Mouse (Mus musculus) macrophage (primary cell): ENCODE data around the gene Tmem129. TPM values are rescaled to one million over a fixed set of nuclear protein-coding genes. Genes with fewer than 3 reads are reported as not detected.

ENCODE experiments used
- H3K27ac ChIP-seq: fragments of 350-480 bp; formaldehyde crosslinking; 2 replicates; pipeline ENCODE4 v1.9.0; 2021
- H3K36me3 ChIP-seq: fragments of 350-480 bp; formaldehyde crosslinking; 2 replicates; pipeline ENCODE4 v1.9.0; 2021; ENCODE audit errors: inconsistent target
- H3K4me3 ChIP-seq: fragments of 350-480 bp; formaldehyde crosslinking; 2 replicates; pipeline ENCODE4 v1.9.0; 2021; ENCODE audit errors: inconsistent target
- H3K79me2 ChIP-seq: fragments of 350-480 bp; formaldehyde crosslinking; 2 replicates; pipeline ENCODE4 v1.9.0; 2021; ENCODE audit errors: inconsistent target
- WGBS: methylation state at CpG from one replicate; pipeline ENCODE4 v1.1.7; 2026; ENCODE audit warnings: inconsistent platforms; ENCODE audit not compliant: missing documents; 5-methylcytosine and 5-hydroxymethylcytosine counted together
- polyA plus RNA-seq: library from polyadenylated mRNA; stranded (reverse); fragments of 250-400 nt; gene quantifications from 3 replicates; pipeline ENCODE4 v1.2.4, GENCODE M21; 2018; ENCODE audit warnings: inconsistent platforms

Gene Tmem129
- polyA plus RNA-seq, 1 experiment from 2014 or later, result 11.7 TPM

GRCm38 (mm10) chr5:33637606-33638350 lies 20.4 kb downstream of the Tmem129 start:
- no peaks in the 10 kb centered on the region for H3K79me2 ChIP-seq
- whole genome bisulfite sequencing, result 90% methylated on average over 3 of the region's 3 CpGs
- no peak overlapping the region for H3K27ac ChIP-seq
- no peak overlapping the region for H3K4me3 ChIP-seq
- H3K36me3 ChIP-seq, result peaks cover 21% of the 10 kb centered on the region; the same call in 1 of the 2 replicates

GRCm38 (mm10) chr5:33635361-33635760 lies 22.9 kb downstream of the Tmem129 start:
- no peak overlapping the region for H3K27ac ChIP-seq
- no peak overlapping the region for H3K4me3 ChIP-seq
- WGBS, result 93% methylated on average over 3 of the region's 3 CpGs
- no peaks in the 10 kb centered on the region for H3K79me2 ChIP-seq
- H3K36me3 ChIP-seq, result peaks cover 8% of the 10 kb centered on the region; the same call in 1 of the 2 replicates

- H3K4me3 ChIP-seq, result no peak overlapping the region
- no peak overlapping the region for H3K27ac ChIP-seq
- H3K36me3 ChIP-seq, result no peaks in the 10 kb centered on the region
- peaks cover 3% of the 10 kb centered on the region; the same call in 1 of the 2 replicates for H3K79me2 ChIP-seq
- WGBS, result 100% methylated on average over 1 of the region's 1 CpGs
Observed at GRCm38 (mm10) chr5:33632526-33632925, 25.7 kb downstream of the Tmem129 start.

GRCm38 (mm10) chr5:33630615-33631014 lies 27.6 kb downstream of the Tmem129 start:
- no peaks in the 10 kb centered on the region for H3K36me3 ChIP-seq
- peaks cover 22% of the 10 kb centered on the region for H3K79me2 ChIP-seq
- WGBS, result 65% methylated on average over 4 of the region's 4 CpGs
- H3K27ac ChIP-seq, result 0 out of 2 replicates have a peak overlapping the region, but pooled peaks have one; percentile 29
- H3K4me3 ChIP-seq, result peak overlapping the region; percentile 56; the same call in 1 of the 2 replicates

- 4% methylated on average over 9 of the region's 9 CpGs for WGBS
- Histone ChIP-seq H3K36me3 (no peaks in the 10 kb centered on the region), H3K79me2 (peaks cover 27% of the 10 kb centered on the region), H3K4me3 (peak overlapping the region; percentile 56), H3K27ac (peak overlapping the region; percentile 29)
Observed at GRCm38 (mm10) chr5:33630061-33630460, 28.2 kb downstream of the Tmem129 start.

- Histone ChIP-seq H3K79me2 (peaks cover 33% of the 10 kb centered on the region), H3K4me3 (peak within 1 kb of the TSS; percentile 60), H3K27ac (peak within 1 kb of the TSS; percentile 61), H3K36me3 (no peaks in the 10 kb centered on the region)
- WGBS, result under 1% methylated on average over 89 of the region's 99 CpGs
Observed at GRCm38 (mm10) chr5:33629301-33629987, 28.8 kb downstream of the Tmem129 start, which contains the start of the genes Fam53a and Gm9903. Gene Fam53a, minus strand, starts transcription at chr5:33629635. Gene Gm9903, plus strand, starts transcription at chr5:33629925.

- Histone ChIP-seq H3K79me2 (peaks cover 38% of the 10 kb centered on the region), H3K27ac (peak overlapping the region; percentile 61), H3K4me3 (peak overlapping the region; percentile 60), H3K36me3 (no peaks in the 10 kb centered on the region)
- WGBS, result under 1% methylated on average over 24 of the region's 24 CpGs
Observed at GRCm38 (mm10) chr5:33628820-33629300, 29.4 kb downstream of the Tmem129 start.

- H3K4me3 ChIP-seq, result peak overlapping the region; percentile 60
- peaks cover 47% of the 10 kb centered on the region for H3K79me2 ChIP-seq
- peak overlapping the region; percentile 61 for H3K27ac ChIP-seq
- H3K36me3 ChIP-seq, result no peaks in the 10 kb centered on the region
- 6% methylated on average over 4 of the region's 4 CpGs for WGBS
Observed at GRCm38 (mm10) chr5:33627968-33628367, 30.2 kb downstream of the Tmem129 start.

- no peaks in the 10 kb centered on the region for H3K36me3 ChIP-seq
- H3K4me3 ChIP-seq, result no peak overlapping the region
- peaks cover 70% of the 10 kb centered on the region for H3K79me2 ChIP-seq
- WGBS, result 92% methylated on average over 3 of the region's 3 CpGs
- no peak overlapping the region for H3K27ac ChIP-seq
Observed at GRCm38 (mm10) chr5:33623766-33624165, 34.5 kb downstream of the Tmem129 start.

- 90% methylated on average over 2 of the region's 2 CpGs for WGBS
- Histone ChIP-seq H3K36me3 (no peaks in the 10 kb centered on the region), H3K4me3 (no peak overlapping the region), H3K79me2 (peaks cover 74% of the 10 kb centered on the region), H3K27ac (no peak overlapping the region)
Observed at GRCm38 (mm10) chr5:33622671-33623070, 35.5 kb downstream of the Tmem129 start.

GRCm38 (mm10) chr5:33614391-33614790 lies 43.8 kb downstream of the Tmem129 start:
- H3K4me3 ChIP-seq, result no peak overlapping the region
- H3K27ac ChIP-seq, result no peak overlapping the region
- peaks cover 24% of the 10 kb centered on the region; the same call in 1 of the 2 replicates for H3K79me2 ChIP-seq
- 95% methylated on average over 6 of the region's 6 CpGs for WGBS
- H3K36me3 ChIP-seq, result peaks cover 29% of the 10 kb centered on the region; the same call in 1 of the 2 replicates

GRCm38 (mm10) chr5:33611795-33612194 lies 46.4 kb downstream of the Tmem129 start:
- Histone ChIP-seq H3K4me3 (no peak overlapping the region), H3K79me2 (peaks cover 10% of the 10 kb centered on the region; the same call in 1 of the 2 replicates), H3K36me3 (peaks cover 44% of the 10 kb centered on the region), H3K27ac (no peak overlapping the region)
- WGBS, result 95% methylated on average over 1 of the region's 1 CpGs

- Histone ChIP-seq H3K27ac (no peak overlapping the region), H3K36me3 (peaks cover 44% of the 10 kb centered on the region), H3K4me3 (no peak overlapping the region), H3K79me2 (no peaks in the 10 kb centered on the region)
- WGBS, result 93% methylated on average over 1 of the region's 1 CpGs
Observed at GRCm38 (mm10) chr5:33609226-33609625, 49.0 kb downstream of the Tmem129 start.

- Histone ChIP-seq H3K27ac (no peak overlapping the region), H3K79me2 (no peaks in the 10 kb centered on the region), H3K4me3 (no peak overlapping the region), H3K36me3 (peaks cover 41% of the 10 kb centered on the region)
- WGBS, result 93% methylated on average over 15 of the region's 15 CpGs
Observed at GRCm38 (mm10) chr5:33607434-33607833, 50.8 kb downstream of the Tmem129 start.

GRCm38 (mm10) chr5:33606631-33607030 lies 51.6 kb downstream of the Tmem129 start:
- Histone ChIP-seq H3K4me3 (no peak overlapping the region), H3K27ac (no peak overlapping the region), H3K79me2 (no peaks in the 10 kb centered on the region), H3K36me3 (peaks cover 38% of the 10 kb centered on the region)
- 95% methylated on average over 7 of the region's 7 CpGs for WGBS
